Mouse (Mus musculus): Measurements from ENCODE around the gene Rab3a. TPM values are rescaled to one million over a fixed set of nuclear protein-coding genes. Genes with fewer than 3 reads are reported as not detected.

Rab3a gene
- polyA plus RNA-seq, 1 experiment from 2014 or later, result 355 TPM

GRCm38 (mm10) chr8:70772075-70772474 is 17.6 kb downstream of the Rab3a start:
- Histone ChIP-seq H3K4me3 (no peak overlapping the region), H3K9ac (no peak overlapping the region), H3K9me3 (no peaks in the 10 kb centered on the region), H3K4me1 (replicated peaks) (peaks cover 50% of the 10 kb centered on the region), H3K27me3 (peaks cover 14% of the 10 kb centered on the region), H3K4me2 (no peak overlapping the region), H3K36me3 (peaks cover 73% of the 10 kb centered on the region), H3K27ac (no peak overlapping the region)
- 98% methylated on average over 13 of the region's 13 CpGs for WGBS
- no peak for ATAC-seq (ENCODE audit: low FRiP score)

- H3K9ac ChIP-seq, result peak overlapping the region; percentile 99; the same call in 1 of the 2 replicates
- H3K36me3 ChIP-seq, result peaks cover 66% of the 10 kb centered on the region
- WGBS, result 92% methylated on average over 9 of the region's 9 CpGs
- H3K4me2 ChIP-seq, result 0 out of 2 replicates have a peak overlapping the region, but pooled peaks have one; percentile 8
- peaks cover 6% of the 10 kb centered on the region; the same call in 1 of the 2 replicates for H3K27me3 ChIP-seq
- peak overlapping the region; percentile 71; the same call in 1 of the 2 replicates for H3K27ac ChIP-seq
- H3K4me1 ChIP-seq (replicated peaks), result peaks cover 54% of the 10 kb centered on the region
- H3K4me3 ChIP-seq, result no peak overlapping the region
- H3K9me3 ChIP-seq, result no peaks in the 10 kb centered on the region
- no peak for ATAC-seq (ENCODE audit: low FRiP score)
These were observed 18.4 kb downstream of the Rab3a start for GRCm38 (mm10) chr8:70772890-70773289.

- 79% methylated on average over 5 of the region's 5 CpGs for WGBS
- ATAC-seq (ENCODE audit: low FRiP score), result no peak
- Histone ChIP-seq H3K9me3 (no peaks in the 10 kb centered on the region), H3K4me3 (no peak overlapping the region), H3K4me1 (replicated peaks) (peaks cover 59% of the 10 kb centered on the region), H3K9ac (peak overlapping the region; percentile 99), H3K4me2 (peak overlapping the region; percentile 92; the same call in 1 of the 2 replicates), H3K27me3 (0 out of 2 replicates have a peak, but pooled peaks cover 1% of the 10 kb centered on the region), H3K27ac (peak overlapping the region; percentile 71), H3K36me3 (peaks cover 65% of the 10 kb centered on the region)
These were observed 18.9 kb downstream of the Rab3a start for GRCm38 (mm10) chr8:70773410-70773809.

- no peak for ATAC-seq (ENCODE audit: low FRiP score)
- WGBS, result 47% methylated on average over 9 of the region's 9 CpGs
- Histone ChIP-seq H3K36me3 (peaks cover 65% of the 10 kb centered on the region), H3K4me2 (peak overlapping the region; percentile 92), H3K27me3 (no peaks in the 10 kb centered on the region), H3K27ac (peak overlapping the region; percentile 71), H3K9me3 (no peaks in the 10 kb centered on the region), H3K9ac (peak overlapping the region; percentile 99), H3K4me1 (replicated peaks) (peaks cover 60% of the 10 kb centered on the region), H3K4me3 (peak overlapping the region; percentile 86; the same call in 1 of the 2 replicates)
These were observed 19.4 kb downstream of the Rab3a start for GRCm38 (mm10) chr8:70773833-70774232.

- Histone ChIP-seq H3K36me3 (peaks cover 68% of the 10 kb centered on the region), H3K9me3 (no peaks in the 10 kb centered on the region), H3K9ac (peak overlapping the region; percentile 99), H3K4me3 (peak overlapping the region; percentile 86), H3K27me3 (no peaks in the 10 kb centered on the region), H3K27ac (peak overlapping the region; percentile 71; the same call in 1 of the 2 replicates), H3K4me1 (replicated peaks) (peaks cover 56% of the 10 kb centered on the region), H3K4me2 (peak overlapping the region; percentile 92)
- 94% methylated on average over 18 of the region's 18 CpGs for WGBS
- no peak for ATAC-seq (ENCODE audit: low FRiP score)
These were observed 20.3 kb downstream of the Rab3a start for GRCm38 (mm10) chr8:70774740-70775139.

GRCm38 (mm10) chr8:70775227-70775626 is 20.7 kb downstream of the Rab3a start:
- peak overlapping the region; percentile 86 for H3K4me3 ChIP-seq
- 0 out of 2 replicates have a peak overlapping the region, but pooled peaks have one; percentile 71 for H3K27ac ChIP-seq
- H3K27me3 ChIP-seq, result no peaks in the 10 kb centered on the region
- peak overlapping the region; percentile 92 for H3K4me2 ChIP-seq
- H3K36me3 ChIP-seq, result peaks cover 68% of the 10 kb centered on the region
- WGBS, result 87% methylated on average over 5 of the region's 5 CpGs
- no peak for ATAC-seq (ENCODE audit: low FRiP score)
- H3K9me3 ChIP-seq, result no peaks in the 10 kb centered on the region
- H3K9ac ChIP-seq, result peak overlapping the region; percentile 99
- H3K4me1 ChIP-seq (replicated peaks), result peaks cover 54% of the 10 kb centered on the region

- peak; percentile 4 for ATAC-seq (ENCODE audit: low FRiP score)
- Histone ChIP-seq H3K4me1 (replicated peaks) (peaks cover 54% of the 10 kb centered on the region), H3K9me3 (no peaks in the 10 kb centered on the region), H3K27ac (peak overlapping the region; percentile 98), H3K4me2 (peak overlapping the region; percentile 92), H3K27me3 (no peaks in the 10 kb centered on the region), H3K36me3 (peaks cover 68% of the 10 kb centered on the region), H3K9ac (peak overlapping the region; percentile 99), H3K4me3 (peak overlapping the region; percentile 86)
- WGBS, result 3% methylated on average over 34 of the region's 34 CpGs
These were observed 21.5 kb downstream of the Rab3a start for GRCm38 (mm10) chr8:70775851-70776495.

GRCm38 (mm10) chr8:70776496-70777444 is 22.3 kb downstream of the Rab3a start, which contains the start of gene Pik3r2:
Gene Pik3r2, minus strand, starts transcription at chr8:70776713.
- ATAC-seq (ENCODE audit: low FRiP score), result peak; percentile 94
- H3K9ac ChIP-seq, result peak within 1 kb of the TSS; percentile 99
- WGBS, result under 1% methylated on average over 85 of the region's 94 CpGs
- peak within 1 kb of the TSS; percentile 92 for H3K4me2 ChIP-seq
- H3K36me3 ChIP-seq, result peaks cover 68% of the 10 kb centered on the region
- peaks cover 52% of the 10 kb centered on the region for H3K4me1 ChIP-seq (replicated peaks)
- no peaks in the 10 kb centered on the region for H3K9me3 ChIP-seq
- peak within 1 kb of the TSS; percentile 86 for H3K4me3 ChIP-seq
- H3K27me3 ChIP-seq, result no peaks in the 10 kb centered on the region
- H3K27ac ChIP-seq, result peak within 1 kb of the TSS; percentile 98

- Histone ChIP-seq H3K4me1 (replicated peaks) (peaks cover 20% of the 10 kb centered on the region), H3K4me2 (no peak overlapping the region), H3K4me3 (no peak overlapping the region), H3K27ac (no peak overlapping the region), H3K27me3 (no peaks in the 10 kb centered on the region), H3K36me3 (peaks cover 64% of the 10 kb centered on the region), H3K9me3 (no peaks in the 10 kb centered on the region), H3K9ac (no peak overlapping the region)
- ATAC-seq (ENCODE audit: low FRiP score), result no peak
- whole genome bisulfite sequencing, result 80% methylated on average over 11 of the region's 11 CpGs
These were observed 25.6 kb downstream of the Rab3a start for GRCm38 (mm10) chr8:70780093-70780492.

GRCm38 (mm10) chr8:70786291-70787050 is 32.0 kb downstream of the Rab3a start:
- H3K4me2 ChIP-seq, result no peak overlapping the region
- H3K27ac ChIP-seq, result no peak overlapping the region
- peaks cover 20% of the 10 kb centered on the region for H3K27me3 ChIP-seq
- 90% methylated on average over 25 of the region's 25 CpGs for WGBS
- H3K36me3 ChIP-seq, result peaks cover 75% of the 10 kb centered on the region
- H3K9ac ChIP-seq, result 0 out of 2 replicates have a peak overlapping the region, but pooled peaks have one; percentile 19
- no peaks in the 10 kb centered on the region for H3K9me3 ChIP-seq
- H3K4me3 ChIP-seq, result no peak overlapping the region
- peaks cover 18% of the 10 kb centered on the region for H3K4me1 ChIP-seq (replicated peaks)
- no peak for ATAC-seq (ENCODE audit: low FRiP score)

GRCm38 (mm10) chr8:70787051-70787445 is 32.6 kb downstream of the Rab3a start:
- H3K27ac ChIP-seq, result no peak overlapping the region
- H3K9me3 ChIP-seq, result no peaks in the 10 kb centered on the region
- no peak overlapping the region for H3K9ac ChIP-seq
- no peak overlapping the region for H3K4me3 ChIP-seq
- no peak for ATAC-seq (ENCODE audit: low FRiP score)
- peaks cover 20% of the 10 kb centered on the region for H3K27me3 ChIP-seq
- WGBS, result 83% methylated on average over 3 of the region's 3 CpGs
- H3K36me3 ChIP-seq, result peaks cover 69% of the 10 kb centered on the region
- H3K4me1 ChIP-seq (replicated peaks), result peaks cover 22% of the 10 kb centered on the region
- no peak overlapping the region; the same call in 1 of the 2 replicates for H3K4me2 ChIP-seq
